Mouse (Mus musculus) liver, embryonic 14.5 days (tissue): ENCODE results near the gene Bcl7b.

Experiments used
- CTCF ChIP-seq: IDR thresholded peaks from 2 replicates; pipeline ENCODE4 v1.5.1; 2016; ENCODE audit warnings: antibody characterized with exemption, low read depth, control low read depth
- EP300 ChIP-seq: IDR thresholded peaks from 2 replicates; pipeline ENCODE4 v1.6.1; 2016; ENCODE audit warnings: antibody characterized with exemption, low read depth

DNA sequence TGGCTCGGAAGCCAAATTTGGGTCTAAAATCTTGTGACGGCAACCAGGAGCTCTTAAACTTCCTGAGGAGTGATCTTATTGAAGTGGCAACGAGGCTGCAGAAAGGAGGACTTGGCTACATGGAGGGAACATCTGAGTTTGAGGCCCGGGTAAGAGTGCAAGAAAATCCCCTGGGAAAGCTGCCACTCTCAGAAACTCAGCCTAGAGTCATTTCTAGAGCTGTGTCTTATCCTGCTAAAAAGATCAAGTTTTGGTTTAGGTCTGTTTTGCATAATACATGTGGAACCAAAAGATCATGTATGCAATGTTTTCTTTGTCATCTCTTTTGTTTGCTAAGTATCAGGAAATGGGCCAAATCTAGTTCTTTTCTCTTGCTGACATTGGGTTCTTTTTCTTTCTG, 62.1 kb downstream of the Bcl7b start:
- TF ChIP-seq EP300 (no peak), CTCF (no peak)
